Mouse (Mus musculus) liver, adult 2 months (tissue): ENCODE measurements around the gene Prune2.

Experiments used
- CTCF ChIP-seq: fragments of 200-500 bp; IDR thresholded peaks from 2 replicates; pipeline ENCODE4 v1.5.1; 2011; ENCODE audit warnings: low read depth, low read length, control low read depth
- POLR2A ChIP-seq: fragments of 200-500 bp; IDR thresholded peaks from 2 replicates; pipeline ENCODE4 v1.6.1; 2011; ENCODE audit warnings: low read length, control low read depth; ENCODE audit not compliant: insufficient read depth; ENCODE audit errors: extremely low read depth

- no peak for TF ChIP-seq POLR2A
- no peak for TF ChIP-seq CTCF
These were observed 58.6 kb downstream of the Prune2 start for GRCm38 (mm10) chr19:17014337-17015124.
